Mouse (Mus musculus): ENCODE data around the gene Fkbpl. TPM values are rescaled to one million over a fixed set of nuclear protein-coding genes. Genes with fewer than 3 reads are reported as not detected.
A peak's percentile ranks its signal among the peaks of the same experiment; 100 is the strongest.

The Fkbpl gene
- polyA plus RNA-seq, 1 experiment from 2014 or later: 16.6 TPM

DNA sequence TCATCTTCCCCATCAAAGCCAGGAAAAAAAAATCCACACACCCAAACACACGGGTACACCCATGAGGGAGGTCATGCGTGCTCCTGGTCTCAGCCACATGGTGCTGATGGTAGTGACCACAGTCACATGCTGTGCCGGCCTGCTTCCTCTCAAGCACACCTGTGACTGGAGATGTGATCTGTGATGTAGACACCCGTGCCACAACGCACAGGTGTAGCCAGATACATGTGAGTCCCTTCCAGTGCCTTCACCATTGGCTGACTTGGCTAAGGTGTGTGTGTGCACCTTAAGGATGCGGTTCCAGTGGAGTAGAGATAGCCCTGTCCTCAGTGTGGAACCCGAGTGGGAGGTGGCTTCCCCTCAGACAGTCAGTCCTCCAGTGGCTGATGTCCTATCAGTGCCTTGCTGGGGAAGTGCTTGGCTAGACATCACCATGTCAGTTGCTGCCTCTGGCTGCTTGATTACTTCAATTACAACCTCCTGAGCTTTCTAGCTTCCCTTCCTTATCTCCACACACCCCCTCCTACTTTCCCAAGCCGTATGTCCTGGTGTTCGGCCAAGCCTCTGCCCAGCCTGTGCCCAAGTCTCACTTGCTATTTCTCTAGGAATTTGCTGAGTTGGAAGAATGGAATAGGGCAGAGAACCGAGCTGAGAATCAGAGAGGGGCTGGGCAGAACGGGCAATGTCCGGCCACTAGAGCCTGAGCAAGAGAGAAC lies 14.8 kb downstream of the Fkbpl start:
- H3K9me3 ChIP-seq: no peaks in the 10 kb centered on the region
- peaks cover 37% of the 10 kb centered on the region for H3K27me3 ChIP-seq
- ATAC-seq (ENCODE audit: insufficient number of reproducible peaks, insufficient read depth, low FRiP score, low TSS enrichment): 0 out of 2 replicates have a peak, but pooled peaks have one; percentile 1
- H3K4me2 ChIP-seq (replicated peaks): no peak overlapping the region
- no peak overlapping the region for H3K9ac ChIP-seq
- H3K27ac ChIP-seq: no peak overlapping the region
- 68% methylated on average over 12 of the region's 12 CpGs for WGBS
- H3K36me3 ChIP-seq: peaks cover 3% of the 10 kb centered on the region
- H3K4me1 ChIP-seq: 0 out of 2 replicates have a peak, but pooled peaks cover 7% of the 10 kb centered on the region
- no peak overlapping the region for H3K4me3 ChIP-seq

DNA sequence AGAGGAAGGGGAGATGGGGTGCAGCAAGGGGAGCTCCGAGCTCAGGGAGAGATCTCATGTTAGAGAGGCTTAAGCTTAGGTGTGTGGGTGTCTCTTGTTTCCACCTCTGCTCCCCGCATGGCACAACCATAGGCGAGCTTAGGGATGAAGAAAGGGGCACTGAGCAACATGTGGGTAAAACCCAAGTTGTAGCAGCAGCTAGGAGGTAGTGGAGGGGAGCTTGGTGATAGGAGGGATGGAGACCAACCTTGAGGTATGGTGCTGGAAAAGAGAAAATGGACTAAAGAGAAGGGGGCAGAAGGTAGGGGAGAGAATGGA lies 15.3 kb downstream of the Fkbpl start:
- Histone ChIP-seq H3K4me1 (0 out of 2 replicates have a peak, but pooled peaks cover 7% of the 10 kb centered on the region), H3K9ac (no peak overlapping the region), H3K4me2 (replicated peaks) (no peak overlapping the region), H3K36me3 (no peaks in the 10 kb centered on the region; the same call in 1 of the 2 replicates), H3K27ac (no peak overlapping the region), H3K4me3 (no peak overlapping the region), H3K9me3 (no peaks in the 10 kb centered on the region), H3K27me3 (peaks cover 37% of the 10 kb centered on the region)
- 64% methylated on average over 3 of the region's 3 CpGs for WGBS
- ATAC-seq (ENCODE audit: insufficient number of reproducible peaks, insufficient read depth, low FRiP score, low TSS enrichment): no peak

DNA sequence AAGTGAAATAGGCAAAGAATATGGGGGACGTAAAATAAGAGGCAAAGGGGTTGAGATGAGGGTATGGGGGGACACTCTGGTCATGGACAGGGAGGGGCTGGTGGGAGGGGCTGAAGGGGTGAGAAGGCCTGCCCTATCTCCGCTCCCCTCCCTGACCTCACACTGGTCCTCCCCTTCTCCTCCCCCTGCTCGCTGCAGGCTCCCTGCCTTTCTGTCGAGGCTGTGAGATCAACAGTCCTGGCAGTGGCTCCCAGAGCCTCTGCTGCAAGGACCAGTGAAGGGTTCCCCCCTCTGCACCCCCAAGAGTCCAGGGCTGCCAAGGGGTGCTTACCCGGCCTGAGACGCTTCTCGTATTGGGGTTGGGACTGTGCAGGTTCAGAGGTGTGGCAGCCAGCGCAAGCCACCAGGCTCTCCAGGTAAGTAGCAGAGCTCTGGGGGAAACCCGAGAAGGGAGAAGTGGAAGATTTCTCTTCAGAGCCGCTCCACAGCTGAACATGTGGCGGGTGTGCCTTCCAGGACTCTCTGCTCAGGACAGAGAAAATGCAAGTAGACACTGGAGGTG lies 15.8 kb downstream of the Fkbpl start:
- Histone ChIP-seq H3K27ac (no peak overlapping the region), H3K27me3 (peaks cover 37% of the 10 kb centered on the region), H3K4me2 (replicated peaks) (no peak overlapping the region), H3K9ac (no peak overlapping the region), H3K9me3 (no peaks in the 10 kb centered on the region), H3K36me3 (no peaks in the 10 kb centered on the region), H3K4me1 (0 out of 2 replicates have a peak, but pooled peaks cover 7% of the 10 kb centered on the region), H3K4me3 (no peak overlapping the region)
- ATAC-seq (ENCODE audit: insufficient number of reproducible peaks, insufficient read depth, low FRiP score, low TSS enrichment): no peak
- 31% methylated on average over 11 of the region's 11 CpGs for WGBS

DNA sequence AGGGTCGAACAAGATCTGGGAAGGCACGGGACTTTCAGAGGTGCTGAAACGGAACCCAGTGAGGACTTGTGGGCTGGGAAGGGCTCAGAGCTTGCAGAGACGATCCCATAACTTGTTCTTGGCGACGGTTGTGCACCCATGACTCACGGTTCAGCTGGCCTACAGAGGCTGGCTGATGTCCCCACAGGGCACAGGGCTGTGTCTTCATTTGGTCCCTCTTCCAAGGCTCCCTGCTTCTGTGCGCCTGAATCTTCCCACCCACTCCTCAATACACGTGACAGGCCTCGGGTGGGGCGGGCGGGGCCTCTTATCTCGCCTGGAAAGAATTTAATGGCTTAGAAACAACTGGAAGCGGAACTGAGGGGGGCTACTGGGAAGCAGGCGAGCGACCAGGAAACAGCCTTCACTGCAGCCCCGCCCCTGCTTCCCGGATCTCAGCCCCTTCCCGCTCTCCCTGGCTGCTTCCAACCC lies 16.6 kb downstream of the Fkbpl start:
- no peaks in the 10 kb centered on the region for H3K9me3 ChIP-seq
- ATAC-seq (ENCODE audit: insufficient number of reproducible peaks, insufficient read depth, low FRiP score, low TSS enrichment): no peak
- H3K27ac ChIP-seq: no peak overlapping the region
- 0 out of 2 replicates have a peak, but pooled peaks cover 7% of the 10 kb centered on the region for H3K4me1 ChIP-seq
- peak overlapping the region; percentile 36 for H3K4me2 ChIP-seq (replicated peaks)
- no peak overlapping the region; the same call in 1 of the 2 replicates for H3K9ac ChIP-seq
- H3K36me3 ChIP-seq: no peaks in the 10 kb centered on the region
- 11% methylated on average over 19 of the region's 19 CpGs for WGBS
- no peak overlapping the region; the same call in 1 of the 2 replicates for H3K4me3 ChIP-seq
- H3K27me3 ChIP-seq: peaks cover 37% of the 10 kb centered on the region

DNA sequence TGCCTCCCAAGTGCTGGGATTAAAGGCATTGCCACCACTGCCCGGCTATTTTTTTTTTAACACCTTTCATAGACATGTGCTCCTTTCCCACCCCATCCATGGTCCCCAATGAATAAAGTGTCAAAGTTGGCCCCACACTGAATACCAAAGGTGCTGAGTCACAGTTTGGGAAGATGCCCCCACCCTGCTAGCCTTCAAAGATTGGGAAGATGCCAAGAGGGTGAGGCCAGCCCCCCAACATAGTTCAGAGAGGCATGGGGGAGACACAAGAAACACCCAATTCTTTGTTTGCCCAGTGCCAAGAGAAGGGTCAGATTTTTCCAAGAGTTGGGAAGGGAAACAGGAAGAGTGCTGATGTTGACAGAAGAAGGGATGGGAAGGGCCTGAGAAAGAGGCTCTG lies 17.9 kb downstream of the Fkbpl start:
- Histone ChIP-seq H3K27ac (no peak overlapping the region), H3K4me3 (no peak overlapping the region), H3K4me1 (0 out of 2 replicates have a peak, but pooled peaks cover 7% of the 10 kb centered on the region), H3K36me3 (no peaks in the 10 kb centered on the region), H3K27me3 (peaks cover 39% of the 10 kb centered on the region), H3K4me2 (replicated peaks) (no peak overlapping the region), H3K9me3 (no peaks in the 10 kb centered on the region), H3K9ac (no peak overlapping the region)
- no peak for ATAC-seq (ENCODE audit: insufficient number of reproducible peaks, insufficient read depth, low FRiP score, low TSS enrichment)
- WGBS: 85% methylated on average over 1 of the region's 1 CpGs

DNA sequence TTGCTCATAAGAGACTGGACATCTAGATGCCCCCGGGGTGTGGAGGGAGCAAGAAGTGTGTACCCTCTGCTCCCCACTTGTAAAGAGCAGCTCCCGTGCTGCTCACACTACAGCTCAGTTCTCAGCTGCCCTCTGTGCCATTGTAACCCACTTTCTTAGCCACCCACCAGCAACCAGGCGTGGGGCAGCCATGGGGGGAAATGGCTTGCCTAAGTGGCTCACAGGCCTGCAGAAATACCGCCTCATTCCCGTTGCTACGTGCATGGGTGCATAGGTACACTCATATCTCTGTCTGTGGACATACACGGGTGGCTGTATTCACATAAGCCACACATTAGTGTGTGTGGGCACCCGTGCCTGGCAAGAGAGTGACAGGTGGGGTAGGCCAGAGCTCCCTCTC lies 18.4 kb downstream of the Fkbpl start:
- Histone ChIP-seq H3K36me3 (no peaks in the 10 kb centered on the region), H3K9ac (no peak overlapping the region), H3K9me3 (no peaks in the 10 kb centered on the region), H3K27me3 (peaks cover 39% of the 10 kb centered on the region), H3K4me2 (replicated peaks) (no peak overlapping the region), H3K4me1 (0 out of 2 replicates have a peak, but pooled peaks cover 7% of the 10 kb centered on the region), H3K4me3 (no peak overlapping the region), H3K27ac (no peak overlapping the region)
- 76% methylated on average over 8 of the region's 8 CpGs for WGBS
- ATAC-seq (ENCODE audit: insufficient number of reproducible peaks, insufficient read depth, low FRiP score, low TSS enrichment): no peak

DNA sequence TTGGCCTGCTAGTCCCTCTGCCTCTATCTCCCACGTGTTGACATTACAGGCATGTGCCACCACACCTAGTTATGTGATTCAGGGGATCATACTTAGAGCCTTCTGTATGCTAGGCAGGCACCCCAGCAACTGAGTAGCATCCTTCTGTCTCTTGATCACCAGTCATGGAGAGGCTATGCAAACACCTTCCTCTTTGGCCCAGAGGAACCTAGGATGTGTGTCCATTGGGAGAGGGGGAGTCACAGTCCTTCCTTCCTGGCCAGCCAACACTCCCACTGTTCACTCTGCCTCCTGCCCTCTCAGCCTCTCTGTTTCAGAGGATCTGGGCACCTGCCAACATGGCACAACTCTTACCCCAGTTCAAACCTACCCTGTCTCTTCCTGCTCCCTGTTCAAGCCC lies 19.0 kb downstream of the Fkbpl start:
- H3K4me3 ChIP-seq: no peak overlapping the region
- ATAC-seq (ENCODE audit: insufficient number of reproducible peaks, insufficient read depth, low FRiP score, low TSS enrichment): no peak
- 52% methylated on average over 1 of the region's 1 CpGs for WGBS
- H3K9ac ChIP-seq: no peak overlapping the region
- H3K9me3 ChIP-seq: no peaks in the 10 kb centered on the region
- H3K27ac ChIP-seq: no peak overlapping the region
- H3K27me3 ChIP-seq: peaks cover 39% of the 10 kb centered on the region
- no peak overlapping the region for H3K4me2 ChIP-seq (replicated peaks)
- 0 out of 2 replicates have a peak, but pooled peaks cover 7% of the 10 kb centered on the region for H3K4me1 ChIP-seq
- H3K36me3 ChIP-seq: no peaks in the 10 kb centered on the region

DNA sequence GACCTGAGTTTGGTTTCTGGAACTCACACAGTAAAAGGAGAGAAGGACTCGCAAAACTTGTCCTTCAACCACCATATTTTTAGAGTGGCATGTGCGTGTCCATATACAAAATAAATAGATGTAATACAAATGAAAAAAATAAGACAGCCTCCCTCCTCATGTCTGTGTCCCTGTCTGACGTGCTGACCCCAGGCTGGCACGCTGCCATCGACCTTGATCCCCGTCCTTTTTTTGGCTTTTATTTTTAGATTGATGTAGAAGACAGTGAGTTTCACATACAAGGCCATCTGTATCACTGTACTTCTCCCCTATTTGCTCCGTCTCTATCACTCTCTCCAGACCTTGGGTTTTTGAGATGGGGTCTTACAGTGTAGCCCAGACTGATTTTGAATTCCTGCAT lies 19.9 kb downstream of the Fkbpl start:
- Histone ChIP-seq H3K4me1 (0 out of 2 replicates have a peak, but pooled peaks cover 7% of the 10 kb centered on the region), H3K4me3 (no peak overlapping the region), H3K27ac (no peak overlapping the region), H3K9me3 (no peaks in the 10 kb centered on the region), H3K4me2 (replicated peaks) (no peak overlapping the region), H3K36me3 (no peaks in the 10 kb centered on the region), H3K27me3 (peaks cover 36% of the 10 kb centered on the region), H3K9ac (no peak overlapping the region)
- 76% methylated on average over 7 of the region's 7 CpGs for WGBS
- ATAC-seq (ENCODE audit: insufficient number of reproducible peaks, insufficient read depth, low FRiP score, low TSS enrichment): no peak

DNA sequence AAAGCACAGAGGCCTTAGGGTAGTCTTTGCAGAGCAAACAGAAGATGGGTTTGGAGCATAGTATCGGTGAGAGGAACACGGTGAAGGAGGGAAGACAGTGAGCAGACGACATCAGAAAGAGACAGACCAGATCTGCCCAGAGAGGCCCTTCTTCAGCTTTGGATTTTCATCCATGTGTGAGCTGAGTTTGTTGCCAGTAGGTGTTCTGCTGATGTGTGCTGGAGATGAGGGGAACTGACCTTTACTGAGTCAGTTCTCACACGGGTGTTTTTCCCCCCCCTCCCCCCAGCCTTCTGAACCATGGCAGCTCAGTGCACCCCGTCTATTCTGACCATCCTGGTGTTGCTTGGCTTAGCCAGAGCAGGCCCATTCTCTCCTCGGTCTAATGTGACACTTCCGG lies 25.7 kb downstream of the Fkbpl start, which contains the start of gene Tnxb:
Gene Tnxb, plus strand, starts transcription at position 301 of the 400 bp plus-strand sequence.
- H3K4me1 ChIP-seq: peaks cover 16% of the 10 kb centered on the region
- peak within 1 kb of the TSS; percentile 34 for H3K4me3 ChIP-seq
- H3K36me3 ChIP-seq: no peaks in the 10 kb centered on the region
- ATAC-seq (ENCODE audit: insufficient number of reproducible peaks, insufficient read depth, low FRiP score, low TSS enrichment): no peak
- 54% methylated on average over 7 of the region's 7 CpGs for WGBS
- H3K9me3 ChIP-seq: no peaks in the 10 kb centered on the region
- peak within 1 kb of the TSS; percentile 57 for H3K4me2 ChIP-seq (replicated peaks)
- H3K9ac ChIP-seq: peak within 1 kb of the TSS; percentile 25; the same call in 1 of the 2 replicates
- H3K27ac ChIP-seq: no peak within 1 kb of the TSS
- peaks cover 65% of the 10 kb centered on the region for H3K27me3 ChIP-seq

DNA sequence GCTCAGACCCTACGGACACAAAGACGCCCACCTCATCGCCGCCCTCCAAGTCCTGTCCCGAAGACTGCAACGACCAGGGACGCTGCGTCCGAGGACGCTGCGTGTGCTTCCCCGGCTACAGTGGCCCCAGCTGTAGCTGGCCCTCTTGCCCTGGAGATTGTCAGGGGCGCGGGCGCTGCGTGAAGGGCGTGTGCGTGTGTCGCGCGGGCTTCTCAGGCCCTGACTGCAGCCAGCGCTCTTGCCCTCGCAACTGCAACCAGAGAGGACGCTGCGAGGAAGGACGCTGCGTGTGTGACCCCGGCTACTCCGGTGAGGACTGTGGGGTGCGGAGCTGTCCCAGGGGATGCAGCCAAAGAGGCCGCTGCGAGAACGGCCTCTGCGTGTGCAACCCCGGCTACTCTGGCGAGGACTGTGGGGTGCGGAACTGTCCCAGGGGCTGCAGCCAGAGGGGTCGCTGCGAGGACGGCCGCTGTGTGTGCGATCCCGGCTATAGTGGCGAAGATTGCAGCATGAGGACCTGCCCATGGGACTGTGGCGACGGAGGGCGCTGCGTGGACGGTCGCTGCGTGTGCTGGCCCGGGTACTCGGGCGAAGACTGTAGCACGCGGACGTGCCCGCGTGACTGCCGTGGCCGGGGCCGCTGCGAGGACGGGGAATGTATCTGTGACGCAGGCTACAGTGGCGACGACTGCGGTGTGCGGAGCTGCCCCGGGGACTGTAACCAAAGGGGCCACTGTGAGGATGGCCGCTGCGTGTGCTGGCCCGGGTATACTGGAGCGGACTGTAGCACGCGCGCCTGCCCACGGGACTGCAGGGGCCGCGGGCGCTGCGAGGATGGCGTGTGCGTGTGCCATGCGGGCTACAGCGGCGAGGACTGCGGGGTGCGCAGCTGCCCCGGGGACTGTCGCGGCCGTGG lies 26.8 kb downstream of the Fkbpl start:
- WGBS: 9% methylated on average over 93 of the region's 93 CpGs
- Histone ChIP-seq H3K27me3 (peaks cover 71% of the 10 kb centered on the region), H3K9me3 (no peaks in the 10 kb centered on the region), H3K4me2 (replicated peaks) (peak overlapping the region; percentile 57), H3K4me3 (peak overlapping the region; percentile 34), H3K9ac (peak overlapping the region; percentile 25), H3K27ac (no peak overlapping the region), H3K36me3 (no peaks in the 10 kb centered on the region), H3K4me1 (peaks cover 20% of the 10 kb centered on the region)
- ATAC-seq (ENCODE audit: insufficient number of reproducible peaks, insufficient read depth, low FRiP score, low TSS enrichment): 0 out of 2 replicates have a peak, but pooled peaks have one; percentile 52

DNA sequence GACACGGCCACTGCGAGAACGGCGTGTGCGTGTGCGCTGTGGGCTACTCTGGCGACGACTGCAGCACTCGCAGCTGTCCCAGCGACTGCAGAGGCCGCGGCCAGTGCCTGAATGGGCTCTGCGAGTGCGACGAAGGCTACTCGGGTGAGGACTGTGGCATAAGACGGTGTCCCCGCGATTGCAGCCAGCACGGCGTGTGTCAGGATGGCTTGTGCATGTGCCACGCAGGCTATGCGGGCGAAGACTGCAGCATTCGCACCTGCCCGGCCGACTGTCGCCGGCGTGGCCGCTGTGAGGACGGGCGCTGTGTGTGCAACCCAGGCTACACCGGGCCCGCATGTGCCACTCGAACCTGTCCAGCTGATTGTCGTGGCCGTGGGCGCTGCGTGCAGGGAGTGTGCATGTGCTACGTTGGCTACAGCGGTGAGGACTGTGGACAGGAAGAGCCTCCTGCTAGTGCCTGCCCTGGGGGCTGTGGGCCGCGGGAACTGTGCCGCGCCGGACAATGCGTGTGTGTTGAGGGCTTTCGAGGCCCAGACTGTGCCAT lies 27.8 kb downstream of the Fkbpl start:
- Histone ChIP-seq H3K4me3 (peak overlapping the region; percentile 34), H3K36me3 (no peaks in the 10 kb centered on the region), H3K4me2 (replicated peaks) (peak overlapping the region; percentile 57), H3K9me3 (no peaks in the 10 kb centered on the region), H3K4me1 (peaks cover 20% of the 10 kb centered on the region), H3K9ac (peak overlapping the region; percentile 25; the same call in 1 of the 2 replicates), H3K27me3 (peaks cover 69% of the 10 kb centered on the region), H3K27ac (no peak overlapping the region)
- WGBS: 29% methylated on average over 49 of the region's 49 CpGs
- no peak for ATAC-seq (ENCODE audit: insufficient number of reproducible peaks, insufficient read depth, low FRiP score, low TSS enrichment)
